Mouse (Mus musculus): ENCODE results near the gene Zkscan6. TPM values are rescaled to one million over a fixed set of nuclear protein-coding genes. Genes with fewer than 3 reads are reported as not detected.

Gene Zkscan6
- 4.7 and 5.4 TPM in 2 replicates for polyA plus RNA-seq (2015; fragmentation: Nextera tagmentation; extraction: Ambion mirVana)

DNA sequence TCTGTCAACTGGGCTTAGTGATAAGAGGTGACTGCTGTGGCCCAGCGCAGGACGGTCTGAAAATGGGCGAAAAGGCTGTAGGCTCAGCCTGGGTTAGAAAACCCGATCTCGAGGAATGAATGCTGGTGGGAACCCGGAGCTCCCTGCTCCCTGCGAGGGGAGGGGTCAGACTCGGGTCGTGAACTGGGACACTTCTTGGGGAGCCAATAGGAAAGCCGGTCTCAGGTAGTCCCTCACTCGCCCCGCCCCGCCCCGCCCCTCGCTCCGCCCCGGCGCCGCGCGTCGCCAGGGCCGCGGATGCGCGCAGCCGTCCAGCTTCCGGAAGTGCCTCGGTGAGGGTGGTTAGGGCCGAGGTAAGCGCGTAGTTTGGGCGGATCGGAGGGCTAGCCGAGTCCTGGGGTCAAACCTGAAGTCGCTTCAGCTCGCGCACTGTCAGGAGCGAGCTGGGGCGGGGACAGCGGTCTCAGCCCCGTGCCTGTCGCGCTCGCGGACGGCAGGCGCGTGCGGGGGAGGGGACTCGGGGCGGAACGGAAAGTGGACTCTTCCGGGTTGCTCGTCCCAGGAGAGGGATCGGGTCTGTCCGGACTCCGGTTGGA, at the start of gene Zkscan6:
Gene Zkscan6 (plus strand): TSS at position 267 of the 596 bp plus-strand sequence.

DNA sequence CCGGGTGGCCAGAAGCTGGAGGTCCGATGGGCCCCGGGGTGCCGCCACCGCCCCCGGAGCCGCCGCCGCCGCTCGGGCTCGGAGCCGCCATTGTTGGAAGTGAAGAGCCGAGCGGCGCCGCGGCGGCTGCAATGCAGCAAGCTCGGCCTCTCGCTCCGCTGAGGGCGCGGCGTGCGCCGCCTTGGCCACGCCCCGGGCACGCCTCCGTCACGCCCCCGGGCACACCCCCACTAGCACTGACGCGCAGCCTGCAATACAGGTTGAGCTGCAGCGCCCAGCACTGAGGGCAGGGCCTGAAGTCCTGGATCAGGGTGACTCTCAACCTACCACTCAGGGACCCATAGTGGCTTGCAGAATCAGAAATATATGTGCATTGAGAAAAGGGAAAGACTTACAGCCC, 18.8 kb upstream of the Zkscan6 start, which contains the start of gene Map2k4:
Gene Map2k4 (minus strand): TSS at position 144 of the 400 bp plus-strand sequence.

Other genes with a start within 250 kb of the Zkscan6 start
- 57.3 and 60.3 TPM in 2 replicates for gene Map2k4, start 18.9 kb upstream of the Zkscan6 start, polyA plus RNA-seq (2015; fragmentation: Nextera tagmentation; extraction: Ambion mirVana)

All from skeletal muscle tissue, postnatal 0 days (tissue).